14 mouse cellular contexts compared by ENCODE assay signal in genomic region chr14:79536011-79536410, GRCm38 (mm10). TPM values are rescaled to one million over a fixed set of nuclear protein-coding genes. Genes with fewer than 3 reads are reported as not detected.
DNase-seq lines count a peak whose midpoint lies in the region; ATAC-seq and TF ChIP-seq lines count a peak whose summit lies in the region.
"Had no signal": no experiment of that assay in that cellular context is flagged by ENCODE, and none has a peak within 500 bp of the region (broad histone marks: within the 10 kb centered on the region; RNA-seq: fewer than 3 reads in every experiment).

No protein-coding gene starts in this region.

- no peak for DNase-seq in heart, postnatal 4 days
- no peak for DNase-seq in lung, postnatal 0 days (ENCODE audit: low spot score)
- DNase-seq in lung, postnatal 25 days (ENCODE audit: low spot score), result no peak
- DNase-seq in naive thymus-derived CD4-positive, alpha-beta T cell, adult 2 months (ENCODE audit: low read depth), result peak; percentile 61
- no peak for DNase-seq in cerebellum, adult 8-10 months
- DNase-seq in embryo, embryonic 10 days (ENCODE audit: low spot score), result no peak
- DNase-seq: cerebellum, postnatal 25 days; layer of hippocampus, adult 9-11 months had no signal

- H3K27me3 ChIP-seq in heart, embryonic 14.5 days (ENCODE audit: control insufficient read depth, insufficient read depth, low read length), result no peaks in the 10 kb centered on the region
- no peaks in the 10 kb centered on the region for H3K27me3 ChIP-seq in lung, postnatal 0 days (replicated peaks; ENCODE audit: insufficient read depth, low read length)
- H3K27me3 ChIP-seq in heart, embryonic 16.5 days (ENCODE audit: control insufficient read depth, insufficient read depth, low read length), result no peaks in the 10 kb centered on the region
- H3K27me3 ChIP-seq: hindbrain, embryonic 12.5 days; midbrain, embryonic 12.5 days; neural tube, embryonic 13.5 days; stomach, embryonic 15.5 days had no signal

- no peaks in the 10 kb centered on the region for H3K9me3 ChIP-seq in heart, embryonic 14.5 days (ENCODE audit: control insufficient read depth, low read length)
- no peaks in the 10 kb centered on the region for H3K9me3 ChIP-seq in lung, postnatal 0 days (ENCODE audit: low read length)
- H3K9me3 ChIP-seq in heart, embryonic 16.5 days (replicated peaks; ENCODE audit: control insufficient read depth, low read length), result no peaks in the 10 kb centered on the region
- H3K9me3 ChIP-seq: hindbrain, embryonic 12.5 days; midbrain, embryonic 12.5 days; neural tube, embryonic 13.5 days; stomach, embryonic 15.5 days had no signal

- 57% methylated on average over 5 of the region's 5 CpGs for whole genome bisulfite sequencing in heart, embryonic 14.5 days
- WGBS in lung, postnatal 0 days, result 53% methylated on average over 5 of the region's 5 CpGs
- 60% methylated on average over 5 of the region's 5 CpGs for WGBS in heart, embryonic 16.5 days

- peak overlapping the region; percentile 11 to 82; a peak in 2 of 4 replicates for H3K27ac ChIP-seq in heart, embryonic 14.5 days (replicated peaks in 1 of 2; ENCODE audit: control insufficient read depth in 1 of 2, insufficient read depth in 1 of 2, low read depth in 2 of 2, low read length in 2 of 2)
- H3K27ac ChIP-seq in lung, postnatal 0 days (ENCODE audit: low read length), result peak overlapping the region; percentile 72
- peak overlapping the region; percentile 68 for H3K27ac ChIP-seq in heart, embryonic 16.5 days (ENCODE audit: low read length)
- H3K27ac ChIP-seq: hindbrain, embryonic 12.5 days; midbrain, embryonic 12.5 days; neural tube, embryonic 13.5 days had no signal

- no peak for TF ChIP-seq CTCF in lung, postnatal 0 days (IDR thresholded peaks at IDR 0.05)

- H3K4me3 ChIP-seq in heart, embryonic 14.5 days (ENCODE audit: control insufficient read depth in 1 of 2, insufficient read depth in 1 of 2, low read depth in 1 of 2, low read length in 2 of 2), result peak overlapping the region in 1 of 2 experiments; percentile 13; a peak in 1 of 4 replicates
- no peak overlapping the region; the same call in 1 of the 2 replicates for H3K4me3 ChIP-seq in lung, postnatal 0 days (ENCODE audit: low read depth, low read length)
- peak overlapping the region; percentile 11 for H3K4me3 ChIP-seq in heart, embryonic 16.5 days (ENCODE audit: low read length)
- H3K4me3 ChIP-seq: hindbrain, embryonic 12.5 days; midbrain, embryonic 12.5 days; neural tube, embryonic 13.5 days; stomach, embryonic 15.5 days had no signal

- TF ChIP-seq EP300 in lung, postnatal 0 days (IDR thresholded peaks at IDR 0.05), result no peak

- ATAC-seq in heart, embryonic 14.5 days (ENCODE audit: insufficient number of reproducible peaks, insufficient read depth, low FRiP score, low read depth), result no peak
- no peak for ATAC-seq in lung, postnatal 0 days
- ATAC-seq in heart, embryonic 16.5 days (replicated peaks; ENCODE audit: extremely low read depth, insufficient read depth, low FRiP score), result no peak

- H3K9ac ChIP-seq in heart, embryonic 14.5 days (ENCODE audit: low read length), result peak overlapping the region; percentile 41; the same call in 1 of the 2 replicates
- no peak overlapping the region for H3K9ac ChIP-seq in lung, postnatal 0 days (replicated peaks; ENCODE audit: low read depth)
- H3K9ac ChIP-seq in heart, embryonic 16.5 days (ENCODE audit: low read length), result peak overlapping the region; percentile 30; the same call in 1 of the 2 replicates
- H3K9ac ChIP-seq: hindbrain, embryonic 12.5 days; midbrain, embryonic 12.5 days; neural tube, embryonic 13.5 days; stomach, embryonic 15.5 days had no signal

- peak overlapping the region; percentile 58 for H3K4me2 ChIP-seq in heart, embryonic 14.5 days (ENCODE audit: low read length)
- H3K4me2 ChIP-seq in lung, postnatal 0 days (replicated peaks; ENCODE audit: low read depth, low read length), result peak overlapping the region; percentile 34; the same call in 1 of the 2 replicates
- peak overlapping the region; percentile 56 for H3K4me2 ChIP-seq in heart, embryonic 16.5 days (ENCODE audit: low read depth, low read length)
- H3K4me2 ChIP-seq: hindbrain, embryonic 12.5 days; midbrain, embryonic 12.5 days; neural tube, embryonic 13.5 days; stomach, embryonic 15.5 days had no signal

- no peaks in the 10 kb centered on the region; the same call in 1 of the 2 replicates for H3K36me3 ChIP-seq in heart, embryonic 14.5 days (ENCODE audit: control insufficient read depth, insufficient read depth, low read length)
- no peaks in the 10 kb centered on the region for H3K36me3 ChIP-seq in lung, postnatal 0 days (ENCODE audit: insufficient read depth, low read length)
- H3K36me3 ChIP-seq in heart, embryonic 16.5 days (ENCODE audit: control insufficient read depth, insufficient read depth), result no peaks in the 10 kb centered on the region
- H3K36me3 ChIP-seq: hindbrain, embryonic 12.5 days; midbrain, embryonic 12.5 days; neural tube, embryonic 13.5 days had no signal

- peaks cover 2 to 28% of the 10 kb centered on the region in 2 experiments for H3K4me1 ChIP-seq in heart, embryonic 14.5 days (ENCODE audit: control insufficient read depth in 2 of 2, insufficient read depth in 2 of 2, low read length in 2 of 2)
- H3K4me1 ChIP-seq in lung, postnatal 0 days (ENCODE audit: insufficient read depth, low read depth, low read length), result peaks cover 11% of the 10 kb centered on the region; the same call in 1 of the 2 replicates
- H3K4me1 ChIP-seq in heart, embryonic 16.5 days (ENCODE audit: control insufficient read depth, insufficient read depth, low read length), result peaks cover 13% of the 10 kb centered on the region
- H3K4me1 ChIP-seq: hindbrain, embryonic 12.5 days; midbrain, embryonic 12.5 days; neural tube, embryonic 13.5 days; stomach, embryonic 15.5 days had no signal

RNA-seq across cellular contexts. Expression of gene Sugt1, which starts 51.5 kb away (rescaled TPM):
- 111 and 122 TPM in 2 replicates for polyA plus RNA-seq in heart, embryonic 14.5 days (2014; fragmentation: Nextera tagmentation; extraction: Ambion mirVana)
- 100 to 1,000 TPM in 1 of 2 experiments, 10 to 100 TPM in 1; 99.3 to 107 TPM for total RNA-seq in heart, postnatal 4 days (2021)
- 96.8 and 104 TPM in 2 replicates for polyA plus RNA-seq in lung, postnatal 0 days (2015; fragmentation: Nextera tagmentation; extraction: Ambion mirVana)
- polyA plus RNA-seq in heart, embryonic 16.5 days (2015; fragmentation: Nextera tagmentation; extraction: Ambion mirVana), result 101 and 105 TPM in 2 replicates

RNA-seq across cellular contexts. Expression of gene Wbp4, which starts 54.7 kb away (rescaled TPM):
- polyA plus RNA-seq in heart, embryonic 14.5 days (2014; fragmentation: Nextera tagmentation; extraction: Ambion mirVana), result 27.0 and 29.2 TPM in 2 replicates
- total RNA-seq in heart, postnatal 4 days (2021), result 10 to 100 TPM; 24.7 to 25.8 TPM
- polyA plus RNA-seq in lung, postnatal 0 days (2015; fragmentation: Nextera tagmentation; extraction: Ambion mirVana), result 35.8 and 37.6 TPM in 2 replicates
- 26.8 and 27.6 TPM in 2 replicates for polyA plus RNA-seq in heart, embryonic 16.5 days (2015; fragmentation: Nextera tagmentation; extraction: Ambion mirVana)

RNA-seq across cellular contexts. Expression of gene Elf1, which starts 55.0 kb away (rescaled TPM):
- 11.0 and 12.0 TPM in 2 replicates for polyA plus RNA-seq in heart, embryonic 14.5 days (2014; fragmentation: Nextera tagmentation; extraction: Ambion mirVana)
- 10 to 100 TPM; 20.3 to 22.5 TPM for total RNA-seq in heart, postnatal 4 days (2021)
- polyA plus RNA-seq in lung, postnatal 0 days (2015; fragmentation: Nextera tagmentation; extraction: Ambion mirVana), result 21.0 and 25.7 TPM in 2 replicates
- polyA plus RNA-seq in heart, embryonic 16.5 days (2015; fragmentation: Nextera tagmentation; extraction: Ambion mirVana), result 9.9 and 12.3 TPM in 2 replicates
